Mouse (Mus musculus) thymus, adult 2 months (tissue): Measurements from ENCODE around the gene Apol10b. TPM values are rescaled to one million over a fixed set of nuclear protein-coding genes. Genes with fewer than 3 reads are reported as not detected.
"Not testable (repeated sequence)": the region's sequence is repeated elsewhere in the genome, so short reads cannot be mapped to it uniquely, and the experiment has no call there.

Experiments
- DNase-seq: peaks from one replicate; pipeline ENCODE4 v3.0.0; 2021
- H3K27ac ChIP-seq: fragments of 200-500 bp; 2 replicates; pipeline ENCODE4 v1.5.1; 2012; ENCODE audit warnings: low read length, control low read depth; ENCODE audit not compliant: control insufficient read depth, insufficient read depth
- H3K27me3 ChIP-seq: fragments of 200-500 bp; 2 replicates; pipeline ENCODE4 v1.6.1; 2012; ENCODE audit warnings: mild to moderate bottlenecking, low read length, moderate library complexity, mixed read lengths; ENCODE audit not compliant: control insufficient read depth, insufficient read depth
- H3K36me3 ChIP-seq: fragments of 200-500 bp; 2 replicates; pipeline ENCODE4 v1.6.1; 2012; ENCODE audit warnings: mild to moderate bottlenecking, low read length, moderate library complexity; ENCODE audit not compliant: control insufficient read depth, insufficient read depth
- H3K4me1 ChIP-seq: fragments of 200-500 bp; replicated peaks from 2 replicates; pipeline ENCODE4 v1.6.1; 2012; ENCODE audit warnings: low read length; ENCODE audit not compliant: control insufficient read depth, insufficient read depth
- H3K4me3 ChIP-seq: fragments of 200-500 bp; 2 replicates; pipeline ENCODE4 v1.5.1; 2012; ENCODE audit warnings: mild to moderate bottlenecking, low read length, control low read depth, moderate library complexity; ENCODE audit not compliant: control insufficient read depth, insufficient read depth
- CTCF ChIP-seq: fragments of 200-500 bp; IDR thresholded peaks from 2 replicates; pipeline ENCODE4 v1.5.1; 2012; ENCODE audit warnings: mild to moderate bottlenecking, control low read depth, low read length, moderate library complexity, borderline replicate concordance; ENCODE audit not compliant: control insufficient read depth, poor library complexity, insufficient read depth; ENCODE audit errors: extremely low read depth
- POLR2A ChIP-seq: fragments of 200-500 bp; IDR thresholded peaks from 2 replicates; pipeline ENCODE4 v1.6.1; 2012; ENCODE audit warnings: mild to moderate bottlenecking, low read length, control low read depth, moderate library complexity; ENCODE audit not compliant: control insufficient read depth, poor library complexity, insufficient read depth; ENCODE audit errors: extremely low read depth
- WGBS: fragments of 180-500 bp; shearing (Covaris S2); methylation state at CpG from one replicate; pipeline ENCODE4 v1.1.7; 2018; 5-methylcytosine and 5-hydroxymethylcytosine counted together
- polyA plus RNA-seq: library from polyadenylated mRNA; depleted of rRNA; stranded (reverse); fragments of >200 nt; gene quantifications from 2 replicates; pipeline ENCODE4 v1.2.3, GENCODE M21; 2012; rRNA removed

Apol10b gene
- polyA plus RNA-seq = 0.18 and 0.26 TPM in 2 replicates

DNA sequence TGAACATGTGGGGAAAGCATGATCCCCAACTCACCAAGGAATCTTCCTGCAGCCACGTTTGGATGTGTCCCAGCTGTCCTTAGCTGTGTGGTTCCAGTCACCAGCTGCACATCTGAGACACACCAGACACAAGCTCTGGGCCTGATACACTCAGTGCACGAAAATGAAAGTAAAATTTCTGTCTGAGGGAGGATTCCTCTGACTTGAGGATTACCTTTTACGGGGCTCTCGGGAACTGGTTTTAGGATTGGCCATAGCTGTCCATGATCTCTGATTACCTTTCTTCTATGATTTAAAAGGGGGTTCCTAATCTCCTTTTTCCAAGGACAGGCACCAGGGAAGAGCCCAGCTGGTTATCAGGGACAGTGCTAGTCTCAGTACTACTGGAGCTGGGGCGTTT lies at the start of gene Apol10b:
Gene Apol10b, minus strand, starts transcription at position 165 of the 400 bp plus-strand sequence.
- no peak within 1 kb of the TSS for H3K27ac ChIP-seq
- WGBS = 60% methylated on average over 5 of the region's 5 CpGs
- no peaks in the 10 kb centered on the region for H3K36me3 ChIP-seq
- TF ChIP-seq CTCF (no peak), POLR2A (no peak)
- H3K4me3 ChIP-seq = no peak within 1 kb of the TSS
- DNase-seq = no peak
- no peaks in the 10 kb centered on the region; the same call in 1 of the 2 replicates for H3K4me1 ChIP-seq
- H3K27me3 ChIP-seq = no peaks in the 10 kb centered on the region

DNA sequence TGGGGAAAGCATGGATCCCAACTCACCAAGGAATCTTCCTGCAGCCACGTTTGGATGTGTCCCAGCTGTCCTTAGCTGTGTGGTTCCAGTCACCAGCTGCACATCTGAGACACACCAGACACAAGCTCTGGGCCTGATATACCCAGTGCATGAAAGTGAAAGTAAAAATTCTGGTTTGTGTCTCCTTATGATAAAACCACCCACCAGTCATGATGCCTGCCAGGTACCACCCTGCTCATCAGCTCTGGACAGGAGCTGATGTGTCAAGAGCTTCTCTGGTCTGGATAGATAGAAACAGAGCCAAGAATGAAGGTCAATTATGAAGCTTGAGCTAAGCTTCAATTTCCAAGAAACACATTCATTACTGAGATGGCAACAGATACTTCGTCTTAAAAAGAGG lies 47.3 kb upstream of the Apol10b start, which contains the start of gene Apol11b:
Gene Apol11b, minus strand, starts transcription at position 111 of the 400 bp plus-strand sequence.
- not testable (repeated sequence) for H3K27ac ChIP-seq, H3K4me3 ChIP-seq, DNase-seq, H3K4me1 ChIP-seq, H3K27me3 ChIP-seq, H3K36me3 ChIP-seq
- WGBS = 71% methylated on average over 2 of the region's 2 CpGs

DNA sequence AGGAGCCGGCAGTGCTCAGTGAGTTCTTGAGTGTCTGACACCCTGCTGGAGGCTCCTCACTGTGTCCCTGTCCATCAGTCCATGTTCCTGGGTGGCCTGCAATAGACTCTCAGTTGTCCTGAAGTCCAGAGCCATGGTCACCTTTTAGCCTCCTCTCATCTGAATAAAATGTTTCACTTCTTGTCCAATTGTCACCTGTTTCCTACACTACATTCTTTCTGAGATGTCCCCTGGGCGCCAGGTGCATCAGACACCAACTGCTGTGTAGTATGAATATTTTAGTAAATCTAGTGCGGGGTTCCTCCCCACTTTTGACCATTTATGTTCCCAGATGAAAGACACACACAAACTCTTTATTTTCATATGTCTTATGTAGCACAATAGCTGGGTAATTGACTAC lies 33.9 kb upstream of the Apol10b start:
- not testable (repeated sequence) for DNase-seq, H3K27ac ChIP-seq, H3K27me3 ChIP-seq, H3K36me3 ChIP-seq, H3K4me3 ChIP-seq, H3K4me1 ChIP-seq
- WGBS = 78% methylated on average over 3 of the region's 3 CpGs

DNA sequence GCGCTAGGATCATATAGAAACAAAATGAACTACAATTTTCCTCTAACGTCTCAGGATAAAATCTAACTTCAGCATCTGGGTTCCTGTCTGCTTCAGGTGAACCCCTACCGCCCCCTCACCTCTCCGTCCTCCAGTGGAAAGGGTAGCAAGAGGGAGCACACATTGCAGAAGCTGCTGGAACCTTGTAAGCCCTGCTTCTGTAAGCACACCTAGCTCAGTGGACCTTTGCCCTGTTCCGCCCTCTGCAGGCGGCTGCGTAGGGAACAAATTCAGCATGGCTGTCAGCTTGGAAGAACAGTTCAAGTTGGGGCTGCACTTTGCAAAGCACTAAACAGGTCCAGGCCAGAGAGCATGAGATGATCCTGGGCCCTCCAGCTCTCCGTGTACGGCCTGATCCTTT lies 32.7 kb upstream of the Apol10b start:
- H3K27ac ChIP-seq, DNase-seq, H3K4me1 ChIP-seq, H3K4me3 ChIP-seq, H3K27me3 ChIP-seq, H3K36me3 ChIP-seq: not testable (repeated sequence)
- 64% methylated on average over 9 of the region's 9 CpGs for WGBS

DNA sequence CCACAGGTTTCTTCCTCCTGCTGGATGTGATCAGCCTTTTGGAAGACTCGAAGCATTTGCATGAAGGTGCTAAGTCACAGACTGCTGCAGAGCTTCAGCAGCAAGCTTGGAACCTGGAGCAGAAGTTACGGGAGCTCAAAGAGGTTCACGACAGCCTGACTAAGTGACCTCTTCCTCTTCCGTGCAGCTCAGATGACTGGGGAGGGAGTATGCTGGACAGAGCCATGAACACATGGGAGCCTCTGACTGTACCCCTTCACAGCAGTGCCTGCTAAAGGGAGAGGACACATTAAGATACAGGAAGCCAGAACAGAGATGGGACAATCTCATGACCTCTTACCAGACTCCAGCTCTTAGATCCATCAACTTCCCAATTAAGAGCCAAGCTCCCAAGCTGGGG lies 30.5 kb upstream of the Apol10b start:
- not testable (repeated sequence) for DNase-seq, H3K4me3 ChIP-seq, H3K27me3 ChIP-seq, H3K27ac ChIP-seq, H3K36me3 ChIP-seq, H3K4me1 ChIP-seq
- WGBS = 35% methylated on average over 4 of the region's 4 CpGs

DNA sequence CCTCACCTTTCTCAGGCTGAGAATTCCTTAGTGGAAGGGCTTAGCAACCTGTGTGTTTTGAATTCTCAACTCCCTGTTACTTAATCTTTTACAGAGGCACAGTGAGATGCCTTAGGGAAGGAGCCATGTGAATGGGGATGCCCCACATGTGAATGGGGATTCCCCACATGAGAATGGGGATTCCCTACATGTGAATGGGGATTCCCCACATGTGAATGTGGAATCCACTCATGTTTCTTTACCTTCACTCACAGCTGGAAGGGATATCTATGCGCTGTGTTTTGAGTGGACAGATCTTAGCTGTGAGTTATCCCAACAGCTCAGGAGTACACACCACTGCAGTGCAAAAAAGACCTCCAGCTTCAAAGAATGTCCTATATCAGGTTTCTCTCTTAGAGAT lies 28.8 kb upstream of the Apol10b start:
- H3K4me1 ChIP-seq = no peaks in the 10 kb centered on the region
- 97% methylated on average over 1 of the region's 1 CpGs for WGBS
- TF ChIP-seq CTCF (no peak), POLR2A (no peak)
- no peak for DNase-seq
- no peak overlapping the region for H3K4me3 ChIP-seq
- H3K27me3 ChIP-seq = no peaks in the 10 kb centered on the region
- no peak overlapping the region for H3K27ac ChIP-seq
- H3K36me3 ChIP-seq = no peaks in the 10 kb centered on the region

DNA sequence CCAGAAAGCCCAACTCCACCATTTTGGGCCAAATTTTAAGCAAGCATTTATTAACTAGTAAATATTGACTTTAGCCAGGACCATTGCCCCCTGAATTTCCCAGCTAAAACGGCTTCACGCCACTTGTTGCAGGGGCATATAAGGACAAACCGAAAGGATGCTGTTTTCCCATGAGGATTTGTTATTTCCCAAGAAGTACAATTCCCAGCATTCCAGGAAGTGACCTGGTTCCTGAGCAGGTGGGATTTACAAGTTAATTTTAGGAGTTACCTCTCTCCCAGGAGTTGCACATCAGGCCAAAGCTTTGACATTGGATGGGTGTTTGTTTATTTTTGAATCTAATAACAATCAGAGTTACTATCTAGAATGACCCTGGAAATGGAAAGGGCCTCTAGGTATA lies 10.1 kb upstream of the Apol10b start:
- TF ChIP-seq POLR2A (no peak), CTCF (no peak)
- no peaks in the 10 kb centered on the region for H3K27me3 ChIP-seq
- WGBS = 94% methylated on average over 3 of the region's 3 CpGs
- no peaks in the 10 kb centered on the region for H3K4me1 ChIP-seq
- H3K36me3 ChIP-seq = no peaks in the 10 kb centered on the region
- H3K27ac ChIP-seq = no peak overlapping the region
- DNase-seq = no peak
- no peak overlapping the region for H3K4me3 ChIP-seq

DNA sequence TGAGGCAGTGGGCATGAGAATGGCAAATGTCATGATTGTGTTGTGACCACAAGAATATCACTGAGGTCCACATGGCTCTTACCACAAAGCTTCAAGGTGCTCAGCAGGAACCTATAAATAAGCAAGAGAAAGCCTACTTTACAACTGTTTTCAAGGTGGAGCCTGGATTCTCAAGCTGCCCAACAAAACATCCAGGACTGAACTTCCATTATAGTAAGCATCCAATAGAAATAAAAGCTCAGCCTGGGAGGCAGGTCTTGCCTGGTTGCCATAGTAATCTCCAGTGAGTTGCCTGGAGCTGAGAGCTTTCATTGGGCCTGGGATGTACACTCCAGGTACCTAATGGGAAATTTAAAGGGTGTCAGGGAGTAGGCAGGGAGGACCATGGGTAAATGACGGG lies 3.0 kb upstream of the Apol10b start, which contains the start of gene Gm36245:
Gene Gm36245, plus strand, starts transcription at position 301 of the 400 bp plus-strand sequence.
- H3K27ac ChIP-seq = no peak within 1 kb of the TSS
- H3K4me3 ChIP-seq = no peak within 1 kb of the TSS
- no peaks in the 10 kb centered on the region for H3K36me3 ChIP-seq
- no peaks in the 10 kb centered on the region; the same call in 1 of the 2 replicates for H3K4me1 ChIP-seq
- DNase-seq = no peak
- no peaks in the 10 kb centered on the region for H3K27me3 ChIP-seq
- no peak for TF ChIP-seq POLR2A
- TF ChIP-seq CTCF = no peak
- WGBS = 91% methylated on average over 1 of the region's 1 CpGs
